Mouse (Mus musculus) embryonic facial prominence, embryonic 12.5 days (tissue): ENCODE data around the gene Dnah12. TPM values are rescaled to one million over a fixed set of nuclear protein-coding genes. Genes with fewer than 3 reads are reported as not detected.
"Not testable (repeated sequence)": the region's sequence is repeated elsewhere in the genome, so short reads cannot be mapped to it uniquely, and the experiment has no call there.

Experiments
- ATAC-seq: fragments of 200-750 bp; cut with Nextera tagmentation; 2 replicates; pipeline ENCODE4 v1.8.0; 2017; ENCODE audit not compliant: insufficient number of reproducible peaks, insufficient read depth, low FRiP score, low TSS enrichment
- H3K27ac ChIP-seq: fragments of 300-500 bp; sonication (generic); 2 replicates; pipeline ENCODE4 v1.5.1; 2016; ENCODE audit warnings: mild to moderate bottlenecking
- H3K27me3 ChIP-seq: fragments of 300-500 bp; sonication (generic); 2 replicates; pipeline ENCODE4 v1.6.1; 2016; ENCODE audit warnings: mild to moderate bottlenecking, moderate library complexity
- H3K36me3 ChIP-seq: fragments of 300-500 bp; sonication (generic); 2 replicates; pipeline ENCODE4 v1.6.1; 2016; ENCODE audit warnings: mild to moderate bottlenecking
- H3K4me1 ChIP-seq: fragments of 300-500 bp; sonication (generic); 2 replicates; pipeline ENCODE4 v1.6.1; 2016
- H3K4me2 ChIP-seq: fragments of 300-500 bp; sonication (generic); replicated peaks from 2 replicates; pipeline ENCODE4 v1.6.1; 2016; ENCODE audit warnings: mild to moderate bottlenecking, moderate library complexity
- H3K4me3 ChIP-seq: fragments of 300-500 bp; sonication (generic); 2 replicates; pipeline ENCODE4 v1.5.1; 2016; ENCODE audit warnings: mild to moderate bottlenecking
- H3K9ac ChIP-seq: fragments of 300-500 bp; sonication (generic); 2 replicates; pipeline ENCODE4 v1.6.1; 2016; ENCODE audit warnings: mild to moderate bottlenecking, moderate library complexity
- H3K9me3 ChIP-seq: fragments of 300-500 bp; sonication (generic); 2 replicates; pipeline ENCODE4 v1.6.1; 2016; ENCODE audit warnings: mild to moderate bottlenecking, moderate library complexity
- WGBS: fragments of 180-500 bp; shearing (Covaris S2); methylation state at CpG from one replicate; pipeline ENCODE4 v1.1.7; 2016; 5-methylcytosine and 5-hydroxymethylcytosine counted together
- polyA plus RNA-seq: library from polyadenylated mRNA; unstranded; fragments of >200 nt; fragmentation: Nextera tagmentation; extraction: Ambion mirVana; gene quantifications from 2 replicates; pipeline ENCODE4 v1.2.1, GENCODE M21; 2016

Gene Dnah12
- polyA plus RNA-seq, 1 experiment from 2014 or later: not detected

DNA sequence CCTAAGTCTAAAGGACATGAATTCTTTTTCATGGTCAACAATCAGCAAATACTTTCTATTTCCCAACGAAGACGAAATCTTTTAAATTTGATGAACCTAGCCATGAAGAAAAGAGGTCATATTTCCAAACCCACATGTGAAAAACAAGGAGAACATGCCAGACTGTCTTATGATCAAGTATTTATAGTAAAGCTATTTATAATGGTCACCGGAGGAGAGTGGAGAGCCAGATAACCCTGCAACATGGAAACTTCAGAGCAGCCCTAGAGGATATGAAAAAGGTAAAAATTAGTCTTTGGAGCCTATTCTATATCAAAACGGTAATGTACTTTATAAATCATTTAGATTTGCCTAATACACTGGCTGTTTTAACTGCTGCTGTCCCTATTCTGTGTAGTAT is 201.3 kb downstream of the Dnah12 start, which contains the start of gene Asb14:
Gene Asb14 (plus strand): TSS at position 166 of the 400 bp plus-strand sequence.
- Histone ChIP-seq H3K27ac (no peak within 1 kb of the TSS), H3K4me1 (no peaks in the 10 kb centered on the region), H3K9ac (no peak within 1 kb of the TSS), H3K4me3 (no peak within 1 kb of the TSS), H3K4me2 (no peak within 1 kb of the TSS), H3K36me3 (no peaks in the 10 kb centered on the region), H3K9me3 (no peaks in the 10 kb centered on the region), H3K27me3 (no peaks in the 10 kb centered on the region)
- no peak for ATAC-seq
- WGBS: 92% methylated on average over 4 of the region's 4 CpGs

DNA sequence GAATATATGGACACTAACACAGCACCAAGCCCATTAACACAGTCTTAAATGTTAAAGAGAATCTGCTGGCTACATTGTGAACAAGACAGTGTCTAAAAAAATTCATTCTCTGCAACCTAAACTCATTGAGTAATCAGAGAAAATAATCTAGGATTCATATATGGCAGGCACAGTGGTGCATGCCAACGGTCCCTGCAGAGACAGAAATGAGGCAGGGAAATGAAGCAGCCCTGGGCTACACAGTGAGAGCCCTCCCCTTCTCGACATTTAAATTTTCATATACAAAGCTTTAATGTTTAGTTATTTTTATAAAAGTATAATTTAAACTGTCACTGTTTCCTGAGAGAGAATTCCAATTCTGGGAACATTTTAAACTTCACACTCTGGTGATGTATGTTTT is 206.4 kb downstream of the Dnah12 start:
- Histone ChIP-seq H3K4me2 (no peak overlapping the region), H3K27ac (no peak overlapping the region), H3K9ac (no peak overlapping the region), H3K4me1 (no peaks in the 10 kb centered on the region), H3K9me3 (no peaks in the 10 kb centered on the region), H3K27me3 (no peaks in the 10 kb centered on the region), H3K36me3 (no peaks in the 10 kb centered on the region), H3K4me3 (no peak overlapping the region)
- no peak for ATAC-seq
- WGBS: 75% methylated on average over 2 of the region's 2 CpGs

DNA sequence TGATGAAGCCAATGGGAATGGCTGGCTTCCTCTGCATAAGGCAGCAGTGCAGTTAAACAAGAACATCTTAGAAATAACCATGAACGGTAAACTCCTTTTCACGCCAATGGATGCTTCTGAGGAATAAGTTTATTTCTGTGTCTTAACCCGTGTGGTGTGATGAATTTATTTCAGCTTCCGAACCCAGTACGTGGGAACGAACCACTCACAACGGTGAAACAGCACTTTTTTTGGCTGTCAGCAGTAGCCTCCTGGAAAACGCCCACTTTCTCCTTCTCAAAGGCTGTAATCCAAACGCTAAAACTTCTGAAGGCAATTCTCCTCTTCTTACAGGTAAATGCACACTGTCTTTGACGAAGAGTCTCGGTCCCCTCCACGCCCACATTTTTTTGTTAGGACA is 207.8 kb downstream of the Dnah12 start:
- 80% methylated on average over 12 of the region's 12 CpGs for WGBS
- ATAC-seq: no peak
- Histone ChIP-seq H3K36me3 (no peaks in the 10 kb centered on the region), H3K4me3 (no peak overlapping the region), H3K27me3 (no peaks in the 10 kb centered on the region), H3K4me1 (no peaks in the 10 kb centered on the region), H3K4me2 (no peak overlapping the region), H3K9me3 (no peaks in the 10 kb centered on the region), H3K27ac (no peak overlapping the region), H3K9ac (no peak overlapping the region)

DNA sequence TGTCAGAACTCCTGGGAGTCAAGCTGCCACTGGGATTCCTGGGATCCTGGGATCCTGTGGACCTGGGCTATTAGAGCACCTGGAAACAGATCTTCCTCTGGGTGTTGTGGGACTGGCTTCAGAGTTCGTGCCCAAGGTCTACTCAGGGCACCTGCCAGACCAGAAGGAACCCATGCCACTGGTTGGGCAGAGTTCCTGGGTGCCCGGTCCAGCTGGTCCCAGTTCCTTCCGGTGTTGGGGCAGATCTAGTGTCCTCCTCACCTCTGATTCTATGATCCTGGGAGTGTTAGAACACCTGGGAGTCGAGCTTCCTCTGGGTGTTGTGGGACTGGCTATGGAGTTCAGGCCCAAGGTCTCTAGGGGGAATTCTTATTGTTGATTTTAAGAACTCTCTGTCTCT is 214.3 kb downstream of the Dnah12 start:
- Histone ChIP-seq H3K27ac (no peak overlapping the region), H3K27me3 (no peaks in the 10 kb centered on the region), H3K4me1 (no peaks in the 10 kb centered on the region), H3K9ac (no peak overlapping the region), H3K4me2 (no peak overlapping the region), H3K36me3 (no peaks in the 10 kb centered on the region), H3K9me3 (no peaks in the 10 kb centered on the region), H3K4me3 (no peak overlapping the region)
- 84% methylated on average over 4 of the region's 4 CpGs for WGBS
- no peak for ATAC-seq

DNA sequence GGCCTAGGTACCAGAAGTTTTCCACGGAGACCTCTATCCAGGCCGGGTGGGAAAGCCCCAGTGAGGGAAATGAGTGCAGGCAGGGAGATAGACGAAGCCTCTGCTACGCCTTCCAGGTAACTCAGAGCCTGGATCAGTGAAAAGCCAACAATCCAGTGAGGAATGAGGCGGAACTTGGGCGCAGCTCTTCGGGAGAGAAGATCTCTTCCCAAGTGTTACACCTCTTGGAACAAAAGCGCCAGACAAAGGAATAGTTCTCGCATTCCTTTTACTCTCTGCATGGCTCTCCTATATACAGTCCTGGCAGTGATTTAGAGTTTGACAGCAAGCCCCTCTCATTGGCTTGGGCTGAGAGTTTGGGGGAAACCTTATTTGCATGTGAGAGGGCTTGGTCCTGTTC is 217.4 kb downstream of the Dnah12 start:
- not testable (repeated sequence) for H3K4me2 ChIP-seq, H3K4me3 ChIP-seq, H3K4me1 ChIP-seq, H3K9ac ChIP-seq, H3K27me3 ChIP-seq, H3K27ac ChIP-seq, H3K9me3 ChIP-seq, ATAC-seq, H3K36me3 ChIP-seq
- WGBS: 56% methylated on average over 9 of the region's 9 CpGs

DNA sequence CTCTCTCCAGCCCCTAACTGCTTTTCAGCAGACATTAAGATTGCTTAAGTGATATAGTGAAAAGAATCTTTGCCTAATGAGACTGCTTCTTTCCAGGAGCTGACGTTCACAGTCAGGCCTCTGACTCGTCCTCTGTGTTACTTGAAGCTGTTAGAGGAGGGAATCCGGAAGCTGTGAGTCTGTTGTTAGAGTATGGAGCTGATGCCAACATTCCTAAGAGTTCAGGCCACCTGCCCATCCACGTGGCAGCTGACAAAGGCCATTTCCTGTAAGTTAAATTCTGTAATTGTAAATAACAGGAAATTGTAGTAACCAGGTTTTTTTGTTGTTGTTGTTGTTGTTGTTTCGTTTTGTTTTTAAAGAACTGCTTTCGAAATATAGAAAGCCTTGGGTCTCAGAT is 218.1 kb downstream of the Dnah12 start:
- 67% methylated on average over 6 of the region's 6 CpGs for WGBS
- no peak overlapping the region for H3K4me2 ChIP-seq
- ATAC-seq: no peak

DNA sequence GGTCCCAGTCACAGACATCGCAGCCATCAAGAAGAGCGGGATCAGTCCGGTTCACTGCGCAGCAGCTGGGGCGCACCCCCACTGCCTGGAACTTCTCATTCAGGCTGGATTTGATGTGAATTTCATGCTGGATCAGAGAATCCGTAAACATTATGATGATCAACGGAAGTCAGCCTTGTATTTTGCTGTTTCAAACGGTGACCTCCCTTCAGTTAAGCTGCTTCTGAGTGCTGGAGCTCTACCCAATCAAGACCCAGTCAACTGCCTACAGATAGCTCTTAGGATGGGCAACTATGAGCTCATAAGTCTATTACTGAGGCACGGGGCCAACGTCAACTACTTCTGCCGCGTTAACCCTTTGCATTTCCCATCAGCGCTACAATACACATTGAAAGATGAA is 218.8 kb downstream of the Dnah12 start:
- ATAC-seq: no peak
- Histone ChIP-seq H3K4me3 (no peak overlapping the region), H3K4me1 (no peaks in the 10 kb centered on the region; the same call in 1 of the 2 replicates), H3K27me3 (no peaks in the 10 kb centered on the region), H3K4me2 (no peak overlapping the region), H3K27ac (no peak overlapping the region), H3K9ac (no peak overlapping the region), H3K9me3 (no peaks in the 10 kb centered on the region), H3K36me3 (no peaks in the 10 kb centered on the region)
- WGBS: 88% methylated on average over 13 of the region's 13 CpGs

More for the DNA sequence above, 218.1 kb downstream of the Dnah12 start:
- H3K9ac ChIP-seq: no peak overlapping the region
- H3K4me1 ChIP-seq: no peaks in the 10 kb centered on the region; the same call in 1 of the 2 replicates
- no peaks in the 10 kb centered on the region for H3K9me3 ChIP-seq
- no peak overlapping the region for H3K27ac ChIP-seq
- no peaks in the 10 kb centered on the region for H3K27me3 ChIP-seq
- H3K4me3 ChIP-seq: no peak overlapping the region
- H3K36me3 ChIP-seq: no peaks in the 10 kb centered on the region

DNA sequence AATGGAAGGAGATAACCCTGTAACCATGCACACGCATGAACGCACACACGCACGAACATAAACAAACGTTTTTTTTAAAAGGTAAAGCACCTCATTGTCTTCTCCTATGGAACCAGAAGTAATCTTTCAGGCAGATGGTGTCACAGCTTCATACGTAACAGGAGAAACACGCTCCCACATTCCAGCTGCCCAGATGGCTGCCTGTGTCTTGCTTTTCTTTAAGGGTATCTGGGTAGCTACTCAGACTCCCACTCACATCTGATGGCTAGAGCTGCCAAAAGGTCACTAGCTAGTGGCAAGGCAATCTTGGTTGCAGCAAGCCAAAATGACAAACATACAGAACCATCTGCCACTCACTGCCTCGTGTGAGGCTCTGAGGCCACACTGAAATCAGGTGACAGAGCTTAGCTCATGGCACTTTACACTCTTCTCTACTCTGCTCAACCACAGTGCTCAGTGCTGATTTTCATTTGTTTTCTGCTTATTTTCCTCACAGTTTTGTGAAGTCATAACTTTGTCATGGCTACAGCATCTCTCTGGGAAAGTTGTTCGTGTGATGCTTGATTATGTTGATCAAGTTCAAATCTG is 220.7 kb downstream of the Dnah12 start:
- WGBS: 74% methylated on average over 9 of the region's 9 CpGs
- H3K27me3 ChIP-seq: no peaks in the 10 kb centered on the region
- no peak overlapping the region for H3K4me2 ChIP-seq
- no peaks in the 10 kb centered on the region; the same call in 1 of the 2 replicates for H3K4me1 ChIP-seq
- 0 out of 2 replicates have a peak, but pooled peaks cover 4% of the 10 kb centered on the region for H3K36me3 ChIP-seq
- ATAC-seq: no peak
- no peak overlapping the region for H3K9ac ChIP-seq
- no peak overlapping the region for H3K4me3 ChIP-seq
- no peaks in the 10 kb centered on the region for H3K9me3 ChIP-seq
- no peak overlapping the region for H3K27ac ChIP-seq

DNA sequence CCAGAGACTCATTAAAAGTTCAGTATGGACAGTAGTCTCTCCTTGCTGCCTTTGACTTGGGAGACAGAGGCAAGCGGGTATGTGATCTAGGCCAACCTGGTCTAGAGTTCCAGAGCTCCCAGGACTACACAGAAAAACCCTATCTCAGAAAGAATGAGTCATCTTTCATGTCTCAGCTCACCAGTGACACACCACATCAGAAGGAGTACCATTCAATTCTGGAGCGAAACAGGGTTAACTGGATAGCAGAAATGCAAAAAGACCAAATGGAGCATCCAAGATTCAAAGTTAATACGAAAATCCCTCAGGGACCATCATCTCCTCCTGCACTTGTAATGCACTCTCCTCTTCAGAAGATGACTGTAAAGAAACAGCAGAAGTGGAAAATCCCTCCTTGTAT is 226.2 kb downstream of the Dnah12 start:
- H3K4me2 ChIP-seq: no peak overlapping the region
- no peak for ATAC-seq
- 93% methylated on average over 3 of the region's 3 CpGs for WGBS
- no peak overlapping the region for H3K27ac ChIP-seq
- no peaks in the 10 kb centered on the region for H3K4me1 ChIP-seq
- H3K36me3 ChIP-seq: peaks cover 26% of the 10 kb centered on the region
- H3K4me3 ChIP-seq: no peak overlapping the region
- no peak overlapping the region for H3K9ac ChIP-seq
- H3K27me3 ChIP-seq: no peaks in the 10 kb centered on the region
- H3K9me3 ChIP-seq: no peaks in the 10 kb centered on the region

DNA sequence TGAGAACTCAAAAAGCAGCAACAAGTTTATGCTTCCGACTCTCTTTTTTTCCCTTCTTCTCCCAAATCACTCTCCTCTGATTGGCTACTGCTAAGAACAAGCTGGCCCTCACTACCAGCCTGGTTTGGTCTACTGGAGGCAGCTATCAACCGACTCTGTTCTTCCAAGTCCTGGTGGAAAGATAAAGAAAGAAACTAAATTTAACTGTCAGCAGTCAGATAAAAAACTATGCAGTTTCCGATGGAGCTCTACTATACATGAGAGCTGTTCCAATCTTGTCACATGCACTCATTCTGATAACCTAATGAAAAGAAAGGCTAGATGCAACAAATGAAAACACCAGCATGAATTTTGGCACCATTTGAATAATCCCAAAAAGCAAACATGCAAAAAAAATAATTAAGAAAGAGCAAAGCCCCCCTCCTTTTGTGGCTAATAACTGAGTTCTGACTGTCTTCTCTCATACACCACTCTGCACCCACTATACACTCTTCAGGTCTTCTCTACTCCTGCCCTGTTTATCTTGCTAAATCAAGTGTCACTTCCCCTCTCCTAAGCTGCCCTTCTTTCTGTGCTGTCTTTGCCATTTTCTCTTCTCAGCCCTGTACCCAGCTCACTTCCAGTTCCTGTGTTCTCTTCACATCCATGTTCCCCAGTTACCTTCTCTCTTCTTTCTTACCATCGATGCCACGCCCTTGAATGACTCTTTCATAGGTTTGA is 230.8 kb downstream of the Dnah12 start:
- H3K36me3 ChIP-seq: peaks cover 46% of the 10 kb centered on the region
- no peaks in the 10 kb centered on the region for H3K4me1 ChIP-seq
- no peak overlapping the region for H3K4me2 ChIP-seq
- H3K9me3 ChIP-seq: no peaks in the 10 kb centered on the region
- no peak overlapping the region for H3K27ac ChIP-seq
- no peaks in the 10 kb centered on the region for H3K27me3 ChIP-seq
- no peak overlapping the region for H3K9ac ChIP-seq
- no peak for ATAC-seq
- H3K4me3 ChIP-seq: no peak overlapping the region
- 93% methylated on average over 5 of the region's 5 CpGs for WGBS

DNA sequence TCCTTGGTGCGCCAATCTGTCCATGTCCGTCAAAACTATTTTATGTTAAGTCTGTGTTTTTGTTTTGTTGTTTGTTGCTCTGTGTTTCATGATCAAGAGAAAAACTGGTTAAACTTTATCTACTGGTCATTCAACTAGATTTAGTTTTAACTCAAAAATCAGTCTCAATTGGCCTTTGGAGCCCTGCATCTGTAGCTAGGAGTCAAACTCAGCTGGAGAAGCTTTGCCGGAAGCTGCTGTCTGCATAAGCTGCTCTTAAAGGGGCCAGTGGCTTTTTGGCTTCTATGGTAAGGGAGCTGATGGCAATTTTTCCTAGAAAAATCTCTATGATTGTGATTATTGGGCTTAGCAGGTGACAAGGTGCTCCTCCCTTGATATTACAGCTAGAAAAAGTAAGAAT is 241.8 kb downstream of the Dnah12 start:
- Histone ChIP-seq H3K36me3 (peaks cover 24% of the 10 kb centered on the region; the same call in 1 of the 2 replicates), H3K27me3 (no peaks in the 10 kb centered on the region), H3K4me2 (no peak overlapping the region), H3K4me3 (no peak overlapping the region), H3K4me1 (no peaks in the 10 kb centered on the region), H3K27ac (no peak overlapping the region), H3K9ac (no peak overlapping the region), H3K9me3 (no peaks in the 10 kb centered on the region)
- WGBS: 86% methylated on average over 3 of the region's 3 CpGs
- ATAC-seq: no peak

DNA sequence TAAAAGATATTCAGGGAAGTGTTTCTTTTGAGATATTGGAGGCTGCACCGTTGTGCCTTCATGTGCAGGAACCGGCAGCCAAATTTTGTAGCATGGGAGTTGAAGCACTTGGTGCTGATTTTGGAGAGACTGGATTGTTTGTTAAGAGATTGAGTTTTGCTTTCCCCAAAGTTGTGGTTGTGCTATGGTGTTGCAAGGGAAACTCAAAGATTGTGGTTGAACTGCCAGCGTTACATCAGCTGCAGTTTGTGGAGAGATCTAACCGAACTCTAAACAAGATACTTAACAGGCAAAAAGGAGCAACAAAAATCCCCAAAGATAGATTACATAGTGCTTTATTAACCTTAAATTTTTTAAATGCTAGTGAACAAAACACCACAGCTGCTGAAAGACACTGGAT is 242.5 kb downstream of the Dnah12 start:
- H3K4me1 ChIP-seq: no peaks in the 10 kb centered on the region
- no peaks in the 10 kb centered on the region for H3K9me3 ChIP-seq
- H3K4me3 ChIP-seq: no peak overlapping the region
- no peak for ATAC-seq
- H3K27ac ChIP-seq: no peak overlapping the region
- no peak overlapping the region for H3K9ac ChIP-seq
- 93% methylated on average over 4 of the region's 4 CpGs for WGBS
- H3K27me3 ChIP-seq: no peaks in the 10 kb centered on the region
- peaks cover 23% of the 10 kb centered on the region; the same call in 1 of the 2 replicates for H3K36me3 ChIP-seq
- no peak overlapping the region for H3K4me2 ChIP-seq
